Mouse (Mus musculus) right cerebral cortex, postnatal 36 days (tissue): ENCODE measurements at regions not wholly inside any gene's neighbourhood (a gene's known extent, or its start where the extent isn't known, plus 50 kb on each side); places are given as distances from the start of the nearest gene placed in this dataset.

Experiments
- DNase-seq, 2 experiments: peaks; one replicate each; pipeline ENCODE4 v3.0.0; 2022; ENCODE audit warnings: low spot score in 2 of 2, mixed read lengths in 1 of 2

DNA sequence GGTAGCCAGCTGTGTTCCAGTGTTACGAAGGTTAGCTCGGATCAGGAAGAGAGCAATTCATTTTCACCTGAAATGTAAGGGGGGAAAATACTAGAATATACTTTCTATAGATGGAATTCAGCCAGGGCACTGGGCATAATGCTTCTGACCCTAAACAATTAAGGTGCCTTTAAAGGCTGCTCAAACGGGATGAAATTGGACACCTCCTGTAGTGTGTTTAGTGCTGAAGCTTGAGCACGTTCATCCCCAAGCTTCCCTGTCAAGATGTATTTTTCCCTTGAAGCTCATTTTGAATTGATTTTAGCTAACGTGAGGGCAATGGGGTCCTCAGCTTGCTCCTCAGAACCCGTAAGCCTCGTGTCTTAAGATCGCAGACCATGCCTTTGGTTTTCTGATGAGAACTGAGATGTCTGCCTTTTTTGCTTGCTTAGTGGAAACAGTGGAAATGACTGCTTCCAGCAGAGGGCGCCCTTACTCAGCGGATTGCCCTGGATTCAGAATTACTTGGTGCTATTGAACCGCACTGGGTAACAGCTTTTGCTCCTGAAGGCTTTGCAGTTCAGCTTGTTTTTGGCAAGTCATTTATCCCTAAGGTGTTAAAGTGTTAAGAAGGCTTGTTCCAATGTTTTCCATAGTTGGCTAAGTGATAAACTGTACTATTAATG is 74.6 kb upstream of the Fermt1 start:
- peak; percentile 17 to 55 for DNase-seq

DNA sequence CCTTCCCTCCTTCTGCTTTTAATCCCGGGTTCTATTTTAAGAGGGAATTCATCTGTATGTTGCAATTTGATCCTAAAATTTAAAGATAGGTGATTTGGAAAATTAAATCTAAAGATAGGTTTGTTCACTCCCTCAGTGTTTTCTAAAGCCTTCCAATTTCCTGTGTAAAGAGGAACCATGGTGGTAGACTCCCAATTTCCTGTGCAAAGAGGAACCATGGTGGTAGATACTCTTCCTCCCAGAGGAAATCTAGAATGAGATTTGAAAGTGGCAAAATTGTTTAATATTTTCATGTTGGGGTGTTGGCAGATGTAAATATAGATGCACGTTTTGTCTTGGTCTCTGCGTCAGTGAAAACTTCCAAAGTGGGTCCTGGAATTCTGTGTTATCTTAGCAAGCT is 75.5 kb upstream of the Fermt1 start:
- no peak for DNase-seq

DNA sequence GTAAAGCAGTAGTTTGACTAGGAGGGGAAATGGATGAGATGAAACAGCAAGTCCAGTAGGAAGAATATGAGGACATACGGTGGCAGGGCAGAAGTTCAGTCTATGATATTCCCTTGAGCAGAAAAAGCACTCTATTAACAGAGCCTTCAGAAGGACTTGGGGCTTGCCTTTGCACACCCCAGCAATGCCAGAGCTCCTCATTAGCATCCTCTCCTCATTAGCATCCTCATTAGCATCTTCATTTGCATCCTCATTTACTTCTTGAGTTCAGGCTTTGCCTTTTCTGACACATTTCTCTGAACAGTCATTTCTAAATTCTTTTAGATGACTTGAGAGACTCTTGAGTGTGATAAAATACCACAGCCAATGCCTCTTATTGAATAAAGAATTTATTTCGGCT is 81.3 kb upstream of the Fermt1 start:
- DNase-seq = no peak

DNA sequence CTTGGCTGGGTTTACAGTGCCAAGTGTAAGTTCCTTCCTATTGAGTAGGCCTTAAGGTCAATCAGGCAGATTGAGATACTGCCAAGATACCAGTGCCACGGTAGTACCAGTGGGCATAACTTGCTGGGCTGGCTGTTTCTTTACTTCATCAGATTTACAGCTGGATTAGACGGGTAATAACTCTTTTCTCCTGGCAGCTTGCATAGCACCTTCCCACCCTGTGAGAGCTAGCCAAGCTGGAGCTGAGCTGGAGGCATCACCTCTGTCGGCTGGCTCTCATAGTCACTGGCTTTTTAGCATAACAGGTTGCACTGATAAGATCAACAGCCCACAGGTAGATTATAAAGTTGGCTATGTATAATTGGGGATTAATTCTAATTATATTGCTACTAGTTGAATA is 89.7 kb upstream of the Fermt1 start:
- DNase-seq = no peak

- DNase-seq = no peak
Measured at GRCm38 (mm10) chr2:133040708-133041107, 95.0 kb upstream of the Fermt1 start.

DNA sequence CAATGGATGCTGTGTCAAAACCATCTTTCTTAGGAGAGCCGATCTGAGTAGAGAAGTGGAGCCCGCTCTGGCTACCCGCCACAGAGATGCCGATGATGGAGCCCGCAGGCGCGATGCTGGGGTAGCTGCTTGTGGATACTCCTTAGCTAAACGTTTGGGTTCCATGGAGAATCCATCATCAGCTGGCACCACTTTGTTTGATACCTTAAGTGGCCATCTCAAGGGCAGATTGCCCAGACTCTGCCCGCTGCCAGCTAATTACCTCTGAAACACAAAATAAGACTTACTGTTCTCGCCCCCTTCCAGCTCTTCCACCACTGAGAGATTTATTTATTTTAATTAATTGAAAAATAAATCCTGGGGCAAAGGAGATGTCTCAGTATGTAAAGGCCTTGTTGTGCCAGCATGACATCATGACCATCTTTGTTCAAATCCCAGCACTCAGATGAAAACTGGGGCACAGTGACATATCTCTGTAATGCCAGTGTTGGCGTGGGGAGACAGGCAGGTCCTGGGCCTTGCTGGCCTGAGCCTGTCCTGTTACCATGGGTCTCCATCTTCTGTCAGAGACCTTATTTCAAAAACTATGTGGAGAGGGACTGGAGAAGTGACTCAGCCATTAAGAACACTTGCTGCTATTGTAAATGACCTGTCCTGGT is 132.1 kb upstream of the Fermt1 start:
- no peak for DNase-seq

DNA sequence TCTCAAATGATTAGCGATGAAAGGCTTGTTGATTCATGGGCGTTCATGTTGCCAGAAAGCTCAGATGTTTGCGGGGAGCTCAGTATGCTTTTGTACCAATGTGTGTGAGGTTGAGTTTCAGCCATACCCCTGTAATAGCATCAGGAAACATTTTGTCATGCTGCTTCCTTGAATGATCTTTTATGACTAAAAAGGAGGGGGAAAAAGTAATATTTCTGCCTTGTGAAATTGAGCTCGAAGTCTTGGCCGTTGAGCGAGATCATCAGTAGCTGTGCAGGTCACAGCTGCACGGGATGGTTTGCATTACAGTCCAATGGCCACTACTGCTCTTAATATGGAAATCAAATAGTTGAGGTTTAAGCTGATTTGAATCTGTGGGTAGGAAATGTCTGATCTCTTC is 145.3 kb upstream of the Fermt1 start:
- DNase-seq = no peak

GRCm38 (mm10) chr2:133113642-133114041 is 167.9 kb upstream of the Fermt1 start:
- DNase-seq = peak; percentile 32 to 42

DNA sequence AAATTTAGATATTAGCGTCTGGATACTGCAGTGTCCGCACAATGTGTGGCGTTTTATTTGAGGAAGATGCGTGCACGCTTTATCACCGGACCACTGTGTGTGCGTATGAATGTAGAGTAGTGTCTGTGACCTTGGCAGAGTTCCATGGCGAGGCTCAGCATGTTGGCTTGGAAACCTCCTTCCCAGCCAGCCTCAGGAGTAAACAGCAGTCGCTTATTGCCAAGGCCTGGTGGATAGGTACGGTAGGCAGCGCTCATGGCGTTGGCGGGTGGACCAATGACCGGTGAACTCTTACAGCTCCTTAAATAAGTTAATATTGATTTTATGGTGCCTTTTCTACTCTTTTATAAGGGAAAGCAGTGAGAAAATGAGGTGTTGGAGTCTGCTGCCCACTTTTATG is 172.9 kb upstream of the Fermt1 start:
- no peak for DNase-seq

GRCm38 (mm10) chr2:133125212-133125801 is 179.6 kb upstream of the Fermt1 start:
- no peak for DNase-seq

GRCm38 (mm10) chr2:133134878-133135277 is 189.2 kb upstream of the Fermt1 start:
- DNase-seq = no peak

GRCm38 (mm10) chr2:133138877-133139276 is 193.2 kb upstream of the Fermt1 start:
- DNase-seq = no peak

GRCm38 (mm10) chr2:133141341-133142035 is 195.8 kb upstream of the Fermt1 start:
- DNase-seq = no peak

DNA sequence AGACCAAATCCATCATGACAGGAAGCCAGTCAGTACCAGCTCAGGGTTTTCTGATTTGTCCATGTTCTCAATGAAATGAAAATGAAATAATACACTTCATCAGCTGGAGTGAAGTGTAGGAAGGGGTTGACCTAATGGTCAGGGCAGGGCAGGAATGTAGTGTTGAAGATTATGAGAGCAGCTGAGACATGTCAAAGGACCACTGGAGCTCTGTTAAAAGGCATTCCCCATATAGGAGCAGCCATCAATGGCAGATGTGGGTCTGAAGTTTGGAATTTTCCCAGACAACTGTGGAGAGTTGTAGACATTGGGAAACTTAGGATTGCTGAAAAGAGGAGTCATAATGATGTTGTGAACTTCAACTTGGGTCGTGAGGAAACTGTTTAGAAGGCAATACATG is 206.8 kb upstream of the Fermt1 start:
- no peak for DNase-seq

DNA sequence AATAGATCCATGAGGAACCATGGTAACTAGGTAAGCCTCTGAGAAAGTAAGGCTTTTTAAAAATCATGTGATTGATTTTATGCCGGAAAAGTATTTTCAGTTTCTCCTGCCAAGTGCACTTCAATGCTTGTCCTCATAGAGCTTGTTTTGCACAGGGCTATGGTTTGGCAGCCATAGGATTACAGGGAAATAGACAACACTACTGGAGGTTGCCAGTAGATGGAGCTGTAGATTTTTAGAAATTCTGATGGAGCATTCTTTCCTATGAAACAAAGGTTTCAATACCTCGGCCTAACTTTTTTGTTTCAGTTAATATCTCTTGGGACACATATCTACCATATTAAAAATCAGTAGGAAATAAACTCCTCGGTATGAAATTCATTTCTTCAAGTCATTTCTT is 210.8 kb upstream of the Fermt1 start:
- no peak for DNase-seq

DNA sequence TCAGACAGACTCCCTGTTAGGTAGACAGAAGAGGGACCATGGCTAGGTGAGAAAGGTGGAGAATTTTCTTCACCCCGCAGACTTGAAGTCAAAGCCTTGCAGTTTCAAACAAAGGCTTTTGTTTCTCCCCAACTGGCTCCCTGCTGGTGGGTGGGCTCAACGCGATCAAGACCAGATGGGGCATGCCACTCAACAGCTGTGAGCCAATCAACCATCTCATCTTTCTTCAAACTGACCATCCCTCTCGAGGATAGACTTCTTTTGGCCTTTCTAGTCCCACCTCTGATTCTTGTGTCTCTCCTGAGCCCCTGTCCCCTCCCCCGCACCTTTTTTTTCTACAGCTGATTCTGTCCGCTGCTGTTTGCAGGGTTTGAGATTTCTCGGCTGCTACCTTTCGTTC is 212.5 kb upstream of the Fermt1 start:
- DNase-seq = no peak

GRCm38 (mm10) chr2:133159398-133159797 is 213.7 kb upstream of the Fermt1 start:
- no peak for DNase-seq

DNA sequence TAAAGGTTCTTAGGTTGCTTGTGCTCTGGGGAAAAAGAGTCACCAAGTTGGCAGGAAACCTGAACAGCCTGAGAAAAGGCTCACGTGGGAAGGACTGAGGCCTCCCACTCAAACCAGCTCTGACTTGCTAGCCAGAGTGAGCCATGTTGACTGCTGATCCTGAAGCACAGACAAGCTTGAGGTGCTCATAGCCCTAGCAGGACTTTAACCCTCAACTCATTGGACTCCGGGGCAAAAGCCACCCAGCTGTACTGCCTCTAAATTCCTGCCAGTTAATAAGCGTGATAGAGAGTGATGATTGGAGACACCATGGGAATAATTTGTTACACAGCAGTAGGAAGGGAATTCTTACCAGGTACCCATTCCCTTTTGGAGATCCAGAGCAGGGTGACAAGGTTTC is 230.7 kb upstream of the Fermt1 start:
- no peak for DNase-seq

GRCm38 (mm10) chr2:133181216-133181615 is 235.5 kb upstream of the Fermt1 start:
- no peak for DNase-seq

DNA sequence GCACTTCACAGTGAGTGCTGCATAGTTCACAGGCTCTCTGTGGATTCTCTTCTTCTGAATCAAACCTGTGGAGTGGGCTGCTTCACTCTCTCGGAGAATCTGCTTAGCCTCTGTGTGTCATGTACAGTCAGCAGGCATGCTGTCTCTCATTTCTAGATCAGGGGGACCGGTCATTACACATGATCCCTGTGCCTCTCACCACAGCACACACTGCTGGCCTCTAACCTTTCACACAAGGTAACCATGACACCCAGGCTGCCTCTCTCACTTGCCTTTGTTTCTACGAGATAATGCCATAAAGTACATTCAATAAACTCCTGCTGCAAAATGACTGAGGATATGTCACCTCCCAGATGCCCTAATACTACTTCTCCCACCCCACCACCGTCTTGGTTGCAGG is 237.2 kb upstream of the Fermt1 start:
- no peak for DNase-seq

DNA sequence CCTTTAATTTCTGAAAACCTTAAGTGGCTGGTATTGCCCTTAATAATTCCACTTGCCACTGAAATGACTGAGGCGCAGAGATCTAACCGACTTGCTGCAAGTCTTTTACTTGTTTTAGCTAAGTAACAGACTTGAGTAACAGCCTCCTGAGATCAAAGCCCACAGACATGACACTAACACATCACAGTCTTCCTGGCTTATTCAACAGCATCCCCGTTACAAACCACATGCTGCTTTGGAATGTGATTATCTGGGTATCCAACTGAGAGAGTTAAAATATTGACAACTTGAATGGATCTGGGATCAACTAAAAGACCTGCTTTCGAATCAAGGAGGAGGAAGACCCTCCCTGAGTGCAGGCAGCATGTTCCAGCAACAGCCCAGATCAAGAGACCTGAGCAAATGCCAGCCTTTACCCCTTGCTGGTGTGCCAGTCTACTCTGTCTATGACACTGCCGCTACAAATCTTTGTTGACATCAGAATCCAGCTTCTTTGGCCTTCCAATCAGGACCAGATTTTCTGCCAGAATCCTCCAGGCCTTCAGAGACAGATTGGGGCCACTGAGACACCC is 258.7 kb upstream of the Fermt1 start:
- no peak for DNase-seq

DNA sequence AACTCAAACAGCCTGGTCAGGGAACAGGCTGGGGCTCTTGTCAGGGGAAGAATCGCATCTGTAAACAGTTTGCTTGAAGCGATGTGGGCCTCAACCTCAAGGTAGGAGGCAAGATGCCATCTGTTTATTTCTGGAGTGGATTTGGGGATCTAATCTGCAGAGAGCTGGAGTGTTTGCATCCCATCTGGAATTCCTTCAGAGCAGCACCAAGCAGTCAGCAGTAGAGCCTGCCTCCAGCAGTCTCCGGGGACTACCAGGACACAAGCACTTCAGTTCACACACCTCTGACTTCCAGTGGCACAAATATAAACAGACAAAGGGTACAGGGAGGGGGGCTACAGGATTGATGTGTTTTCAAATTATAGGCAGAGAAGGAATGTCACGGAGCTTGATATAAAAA is 262.8 kb upstream of the Fermt1 start:
- no peak for DNase-seq
